Mouse (Mus musculus) midbrain, embryonic 13.5 days (tissue): ENCODE measurements around the gene Ccdc106. TPM values are rescaled to one million over a fixed set of nuclear protein-coding genes. Genes with fewer than 3 reads are reported as not detected.

Source experiments
- polyA plus RNA-seq: library from polyadenylated mRNA; unstranded; fragments of >200 nt; fragmentation: Nextera tagmentation; extraction: Ambion mirVana; gene quantifications from 2 replicates; pipeline ENCODE4 v1.2.1, GENCODE M21; 2015

The Ccdc106 gene
- polyA plus RNA-seq, 1 experiment from 2014 or later: 30.1 TPM

Other genes with a start within 250 kb of the Ccdc106 start
- not detected in 2 replicates for gene Fam71e2, start 249.3 kb upstream of the Ccdc106 start, polyA plus RNA-seq
- gene Il11, start 237.7 kb upstream of the Ccdc106 start, polyA plus RNA-seq: 0.48 and 1.1 TPM in 2 replicates
- 0.45 TPM in 1 of 2 replicates, not detected in the other for gene Tmem190, start 237.6 kb upstream of the Ccdc106 start, polyA plus RNA-seq
- gene Tmem238, start 230.9 kb upstream of the Ccdc106 start, polyA plus RNA-seq: 2.5 and 3.0 TPM in 2 replicates
- 224 and 265 TPM in 2 replicates for gene Rpl28, start 227.7 kb upstream of the Ccdc106 start, polyA plus RNA-seq
- gene Ube2s, start 208.0 kb upstream of the Ccdc106 start, polyA plus RNA-seq: 281 and 301 TPM in 2 replicates
- 8.8 and 9.7 TPM in 2 replicates for gene Shisa7, start 175.9 kb upstream of the Ccdc106 start, polyA plus RNA-seq
- gene Isoc2b, start 150.3 kb upstream of the Ccdc106 start, polyA plus RNA-seq: 3.3 and 5.3 TPM in 2 replicates
- gene Isoc2a, start 143.4 kb upstream of the Ccdc106 start, polyA plus RNA-seq: 0.43 and 0.65 TPM in 2 replicates
- gene Gm36210, start 114.0 kb upstream of the Ccdc106 start, polyA plus RNA-seq: 0.31 and 0.32 TPM in 2 replicates
- 4.3 and 4.4 TPM in 2 replicates for gene Zfp628, start 105.3 kb upstream of the Ccdc106 start, polyA plus RNA-seq
- 29.5 and 31.1 TPM in 2 replicates for gene Nat14, start 98.5 kb upstream of the Ccdc106 start, polyA plus RNA-seq
- 0.88 and 0.98 TPM in 2 replicates for gene Ssc5d, start 94.8 kb upstream of the Ccdc106 start, polyA plus RNA-seq
- gene Sbk2, start 56.1 kb upstream of the Ccdc106 start, polyA plus RNA-seq: 0.12 and 0.13 TPM in 2 replicates
- gene Sbk3, start 49.4 kb upstream of the Ccdc106 start, polyA plus RNA-seq: 0.10 and 0.13 TPM in 2 replicates
- gene Zfp579, start 24.4 kb upstream of the Ccdc106 start, polyA plus RNA-seq: 65.2 and 68.4 TPM in 2 replicates
- gene Zfp524, start 6.1 kb upstream of the Ccdc106 start, polyA plus RNA-seq: 8.6 and 8.9 TPM in 2 replicates
- 42.0 and 51.1 TPM in 2 replicates for gene Fiz1, start 5.9 kb upstream of the Ccdc106 start, polyA plus RNA-seq
- 0.89 and 1.3 TPM in 2 replicates for gene Gm44973, start 5.1 kb upstream of the Ccdc106 start, polyA plus RNA-seq
- 5.7 and 7.9 TPM in 2 replicates for gene Zfp865, start 177 bp upstream of the Ccdc106 start, polyA plus RNA-seq
- gene 4632433K11Rik, start 13.6 kb downstream of the Ccdc106 start, polyA plus RNA-seq: not detected in 2 replicates
- gene Zfp784, start 17.9 kb downstream of the Ccdc106 start, polyA plus RNA-seq: 10.5 and 11.2 TPM in 2 replicates
- gene Zfp580, start 31.0 kb downstream of the Ccdc106 start, polyA plus RNA-seq: 70.1 and 72.8 TPM in 2 replicates
- 121 and 128 TPM in 2 replicates for gene U2af2, start 41.6 kb downstream of the Ccdc106 start, polyA plus RNA-seq
- gene Epn1, start 59.7 kb downstream of the Ccdc106 start, polyA plus RNA-seq: 73.5 and 80.1 TPM in 2 replicates
- gene Rfpl4, start 96.4 kb downstream of the Ccdc106 start, polyA plus RNA-seq: not detected in 2 replicates
- 0.38 and 0.41 TPM in 2 replicates for gene Rasl2-9, start 105.4 kb downstream of the Ccdc106 start, polyA plus RNA-seq
- 0.01 TPM in 1 of 2 replicates, not detected in the other for gene Vmn1r55, start 129.1 kb downstream of the Ccdc106 start, polyA plus RNA-seq
- not detected in 2 replicates for gene Vmn1r56, start 176.2 kb downstream of the Ccdc106 start, polyA plus RNA-seq
- gene Vmn1r57, start 197.9 kb downstream of the Ccdc106 start, polyA plus RNA-seq: not detected in 2 replicates